Mouse (Mus musculus) heart, postnatal 0 days (tissue): Measurements from ENCODE around the gene Rims1.

Experiments used
- CTCF ChIP-seq: IDR thresholded peaks from 2 replicates; pipeline ENCODE4 v1.5.1; 2016; ENCODE audit warnings: antibody characterized with exemption, control low read depth, low read depth
- EP300 ChIP-seq: IDR thresholded peaks from 2 replicates; pipeline ENCODE4 v1.6.1; 2016; ENCODE audit warnings: antibody characterized with exemption, low read depth

- TF ChIP-seq CTCF (no peak), EP300 (no peak)
Measured at GRCm38 (mm10) chr1:22279954-22280353, 525.8 kb downstream of the Rims1 start.
